In the genomic region with DNA sequence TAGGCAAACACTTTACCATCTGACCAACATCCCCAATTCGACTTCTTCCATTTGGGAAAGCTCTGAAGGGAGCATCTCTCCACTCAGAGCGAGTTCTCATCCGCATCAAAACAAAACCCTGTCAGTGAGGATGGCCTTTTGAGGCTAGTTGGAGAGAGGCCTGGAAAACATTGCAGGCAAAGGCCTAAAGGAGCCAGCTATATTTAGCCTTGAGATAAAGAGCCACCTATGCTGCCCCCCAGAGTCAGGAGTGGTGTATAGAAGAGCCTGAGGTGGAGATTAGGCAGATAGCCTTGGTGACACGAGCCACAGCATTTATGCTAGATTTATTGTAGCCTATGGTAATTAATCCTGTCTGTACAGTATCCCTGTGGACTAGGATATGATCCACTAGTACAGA, we compare ENCODE assay signal across 8 mouse cellular contexts. TPM values are rescaled to one million over a fixed set of nuclear protein-coding genes. Genes with fewer than 3 reads are reported as not detected.
A peak's percentile ranks its signal among the peaks of the same experiment; 100 is the strongest.
DNase-seq lines count a peak whose midpoint lies in the region; ATAC-seq and TF ChIP-seq lines count a peak whose summit lies in the region.

No protein-coding gene starts in this region.

- TF ChIP-seq CTCF in forebrain, postnatal 0 days (IDR thresholded peaks at IDR 0.05; ENCODE audit: low read depth): peak; percentile 53

- 0 out of 2 replicates have a peak overlapping the region, but pooled peaks have one; percentile 75 for H3K4me2 ChIP-seq in forebrain, postnatal 0 days (ENCODE audit: low read depth)
- H3K4me2 ChIP-seq in forebrain, embryonic 11.5 days (ENCODE audit: low read depth, low read length, severe bottlenecking): no peak overlapping the region

- no peak for ATAC-seq in forebrain, postnatal 0 days
- ATAC-seq in forebrain, embryonic 11.5 days (replicated peaks; ENCODE audit: low FRiP score): no peak
- ATAC-seq in hematopoietic stem cell, adult 5-6 weeks (replicated peaks in 1 of 2; ENCODE audit: insufficient read depth in 1 of 2, low FRiP score in 2 of 2, low TSS enrichment in 1 of 2, low read depth in 1 of 2, poor library complexity in 2 of 2, severe bottlenecking in 2 of 2): peak; percentile 29 to 52; a peak in 2 of 4 replicates
- no peak for ATAC-seq in erythroid progenitor cell, adult 5-6 weeks (replicated peaks; ENCODE audit: low FRiP score, poor library complexity, severe bottlenecking)

- no peak overlapping the region for H3K9ac ChIP-seq in forebrain, postnatal 0 days
- no peak overlapping the region for H3K9ac ChIP-seq in forebrain, embryonic 11.5 days (ENCODE audit: low read length)

- peak; percentile 42 for DNase-seq in forebrain, postnatal 0 days
- no peak for DNase-seq in forebrain, embryonic 11.5 days (ENCODE audit: low spot score)
- peak; percentile 34 for DNase-seq in ES-CJ7 (ENCODE audit: low read depth, low spot score)
- DNase-seq in cerebellum, adult 9-11 months: peak; percentile 81
- peak; percentile 21 for DNase-seq in lung, postnatal 25 days (ENCODE audit: low spot score)
- DNase-seq in left cerebral cortex, adult 18-20 months (ENCODE audit: low spot score in 2 of 2): no peak

- no peaks in the 10 kb centered on the region for H3K27me3 ChIP-seq in forebrain, postnatal 0 days (ENCODE audit: insufficient read depth, low read length)
- H3K27me3 ChIP-seq in forebrain, embryonic 11.5 days (ENCODE audit: control insufficient read depth, insufficient read depth, low read length): no peaks in the 10 kb centered on the region

- no peaks in the 10 kb centered on the region for H3K36me3 ChIP-seq in forebrain, postnatal 0 days (ENCODE audit: insufficient read depth)
- no peaks in the 10 kb centered on the region for H3K36me3 ChIP-seq in forebrain, embryonic 11.5 days (ENCODE audit: control insufficient read depth, insufficient read depth, low read length)

- peaks cover 15% of the 10 kb centered on the region for H3K4me1 ChIP-seq in forebrain, postnatal 0 days (ENCODE audit: insufficient read depth)
- peaks cover 7% of the 10 kb centered on the region for H3K4me1 ChIP-seq in forebrain, embryonic 11.5 days (replicated peaks; ENCODE audit: control insufficient read depth, insufficient read depth, low read length)

- H3K27ac ChIP-seq in forebrain, postnatal 0 days (ENCODE audit: low read depth, low read length): no peak overlapping the region
- H3K27ac ChIP-seq in forebrain, embryonic 11.5 days (ENCODE audit: low read depth, low read length): no peak overlapping the region

- H3K9me3 ChIP-seq in forebrain, postnatal 0 days (ENCODE audit: low read length): no peaks in the 10 kb centered on the region
- H3K9me3 ChIP-seq in forebrain, embryonic 11.5 days (ENCODE audit: control insufficient read depth, low read length): no peaks in the 10 kb centered on the region

- 57% methylated on average over 4 of the region's 4 CpGs for WGBS in forebrain, postnatal 0 days
- 73% methylated on average over 4 of the region's 4 CpGs for WGBS in forebrain, embryonic 11.5 days

- no peak overlapping the region for H3K4me3 ChIP-seq in forebrain, postnatal 0 days (ENCODE audit: low read depth, low read length)
- no peak overlapping the region for H3K4me3 ChIP-seq in forebrain, embryonic 11.5 days (ENCODE audit: low read depth, low read length)

RNA-seq across cellular contexts. Expression of a gene that starts 1.9 kb away (rescaled TPM):
- total RNA-seq in forebrain, postnatal 0 days (2014; rRNA removed): 35.9 and 49.9 TPM in 2 replicates
- polyA plus RNA-seq in forebrain, postnatal 0 days (2015; fragmentation: Nextera tagmentation; extraction: Ambion mirVana): 14.2 and 20.4 TPM in 2 replicates
- 23.5 and 23.8 TPM in 2 replicates for polyA plus RNA-seq in forebrain, embryonic 11.5 days (2014; fragmentation: Nextera tagmentation; extraction: Ambion mirVana)
- total RNA-seq in hematopoietic stem cell, adult 5-6 weeks (2017): 12.4 and 16.3 TPM in 2 replicates
- 1.3 TPM in 1 of 2 replicates, not detected in the other for total RNA-seq in erythroid progenitor cell, adult 5-6 weeks (2015; ENCODE audit: low replicate concordance)
- total RNA-seq in erythroid progenitor cell, adult 5-6 weeks (2017; ENCODE audit: low replicate concordance): 1.7 and 2.2 TPM in 2 replicates
- 10 to 100 TPM; 45.9 to 47.5 TPM for total RNA-seq in left cerebral cortex, adult 18-20 months (2021)

RNA-seq across cellular contexts. Expression of a gene that starts 48.3 kb away (rescaled TPM):
- total RNA-seq in forebrain, postnatal 0 days (2014; rRNA removed): 19.2 and 28.6 TPM in 2 replicates
- polyA plus RNA-seq in forebrain, postnatal 0 days (2015; fragmentation: Nextera tagmentation; extraction: Ambion mirVana): 39.6 and 40.4 TPM in 2 replicates
- polyA plus RNA-seq in forebrain, embryonic 11.5 days (2014; fragmentation: Nextera tagmentation; extraction: Ambion mirVana): 17.5 and 19.6 TPM in 2 replicates
- 8.6 and 9.8 TPM in 2 replicates for total RNA-seq in hematopoietic stem cell, adult 5-6 weeks (2017)
- total RNA-seq in erythroid progenitor cell, adult 5-6 weeks (2015; ENCODE audit: low replicate concordance): 1.3 TPM in 1 of 2 replicates, not detected in the other
- total RNA-seq in erythroid progenitor cell, adult 5-6 weeks (2017; ENCODE audit: low replicate concordance): 5.0 TPM in 1 of 2 replicates, not detected in the other
- total RNA-seq in left cerebral cortex, adult 18-20 months (2021): 10 to 100 TPM; 30.9 to 31.6 TPM

RNA-seq across cellular contexts. Expression of a gene that starts 50.7 kb away (rescaled TPM):
- total RNA-seq in forebrain, postnatal 0 days (2014; rRNA removed): 0.24 and 1.3 TPM in 2 replicates
- polyA plus RNA-seq in forebrain, postnatal 0 days (2015; fragmentation: Nextera tagmentation; extraction: Ambion mirVana): 0.08 and 0.27 TPM in 2 replicates
- 0.05 and 0.29 TPM in 2 replicates for polyA plus RNA-seq in forebrain, embryonic 11.5 days (2014; fragmentation: Nextera tagmentation; extraction: Ambion mirVana)
- 0.19 TPM in 1 of 2 replicates, not detected in the other for total RNA-seq in hematopoietic stem cell, adult 5-6 weeks (2017)
- total RNA-seq in erythroid progenitor cell, adult 5-6 weeks (2015; ENCODE audit: low replicate concordance): not detected in 2 replicates
- not detected in 2 replicates for total RNA-seq in erythroid progenitor cell, adult 5-6 weeks (2017; ENCODE audit: low replicate concordance)
- 1 to 10 TPM in 1 of 2 experiments, under 1 TPM in 1; 0.16 to 1.1 TPM for total RNA-seq in left cerebral cortex, adult 18-20 months (2021)

Comparison
In these comparisons a context has a peak if more than half of its experiments do, and no peak if none do; other contexts are left out.
1. DNase-seq: peak in forebrain, postnatal 0 days (single experiment), ES-CJ7 (single experiment), cerebellum, adult 9-11 months (single experiment) and lung, postnatal 25 days (single experiment); none in forebrain, embryonic 11.5 days (single experiment) and left cerebral cortex, adult 18-20 months (0 of 2).
2. ATAC-seq: peak in hematopoietic stem cell, adult 5-6 weeks (2 of 2); none in forebrain, postnatal 0 days (single experiment), forebrain, embryonic 11.5 days (single experiment) and erythroid progenitor cell, adult 5-6 weeks (single experiment).